Mouse (Mus musculus): ENCODE results near the gene Mms19. TPM values are rescaled to one million over a fixed set of nuclear protein-coding genes. Genes with fewer than 3 reads are reported as not detected.

The Mms19 gene
- polyA plus RNA-seq, 1 experiment from 2014 or later = 37.8 TPM

DNA sequence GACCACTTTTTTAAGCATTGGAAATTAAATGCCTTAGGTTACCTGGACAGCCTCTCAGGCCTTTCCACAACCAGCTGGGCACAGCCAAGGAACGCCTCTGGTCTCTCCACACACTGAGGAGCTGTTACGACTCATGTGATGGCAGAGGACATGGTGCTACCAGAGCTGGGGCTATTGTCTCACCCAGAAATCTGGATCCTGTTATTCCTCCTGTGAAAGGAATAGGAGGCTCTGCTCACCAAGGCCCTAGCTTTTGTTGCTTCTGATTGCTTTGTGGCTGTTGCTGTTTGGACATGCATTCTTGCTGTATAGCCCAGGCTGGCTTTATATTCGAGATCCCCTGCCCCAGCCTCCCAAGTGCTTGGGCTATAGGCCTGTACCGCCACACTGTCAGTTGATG is 35.3 kb upstream of the Mms19 start:
- WGBS = 73% methylated on average over 4 of the region's 4 CpGs
- H3K4me2 ChIP-seq (ENCODE audit: low read depth, low read length) = no peak overlapping the region
- ATAC-seq (replicated peaks; ENCODE audit: insufficient number of reproducible peaks, low FRiP score, low TSS enrichment, low read depth) = no peak

DNA sequence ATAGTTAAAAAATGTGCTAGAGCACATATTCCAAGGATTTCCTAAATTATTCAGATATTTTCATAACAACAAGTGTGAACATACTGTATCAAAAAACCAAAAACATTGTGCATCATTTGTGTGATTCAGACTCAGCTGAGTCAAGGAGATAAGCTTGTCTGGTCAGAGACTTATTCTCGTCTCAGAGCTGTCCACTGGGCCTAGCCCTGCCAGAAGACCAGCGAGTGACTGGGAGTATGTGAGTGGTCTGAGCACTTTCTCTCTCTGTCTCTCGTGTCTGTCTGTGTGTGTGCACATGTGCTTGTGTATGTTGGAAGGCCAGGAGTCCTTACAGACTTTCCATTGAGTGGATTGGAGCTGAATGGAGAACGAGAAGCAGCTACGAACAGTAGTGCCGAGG is 34.0 kb upstream of the Mms19 start:
- Histone ChIP-seq H3K27me3 (ENCODE audit: control insufficient read depth, insufficient read depth, low read length) (no peaks in the 10 kb centered on the region), H3K27ac (replicated peaks; ENCODE audit: low read depth, low read length) (no peak overlapping the region), H3K4me2 (ENCODE audit: low read depth, low read length) (no peak overlapping the region), H3K9ac (replicated peaks; ENCODE audit: low read length) (no peak overlapping the region), H3K4me3 (ENCODE audit: low read depth, low read length) (no peak overlapping the region), H3K36me3 (replicated peaks; ENCODE audit: control insufficient read depth, insufficient read depth, low read depth, low read length) (no peaks in the 10 kb centered on the region), H3K9me3 (replicated peaks; ENCODE audit: control insufficient read depth, low read length) (no peaks in the 10 kb centered on the region), H3K4me1 (ENCODE audit: control insufficient read depth, insufficient read depth, low read length) (peaks cover 6% of the 10 kb centered on the region; the same call in 1 of the 2 replicates)
- 80% methylated on average over 6 of the region's 6 CpGs for WGBS
- DNase-seq (ENCODE audit: low spot score) (no peak), ATAC-seq (replicated peaks; ENCODE audit: insufficient number of reproducible peaks, low FRiP score, low TSS enrichment, low read depth) (no peak)

More for the DNA sequence above, 35.3 kb upstream of the Mms19 start:
- Histone ChIP-seq H3K36me3 (replicated peaks; ENCODE audit: control insufficient read depth, insufficient read depth, low read depth, low read length) (no peaks in the 10 kb centered on the region), H3K27ac (replicated peaks; ENCODE audit: low read depth, low read length) (no peak overlapping the region), H3K27me3 (ENCODE audit: control insufficient read depth, insufficient read depth, low read length) (no peaks in the 10 kb centered on the region), H3K9me3 (replicated peaks; ENCODE audit: control insufficient read depth, low read length) (no peaks in the 10 kb centered on the region), H3K4me3 (ENCODE audit: low read depth, low read length) (no peak overlapping the region), H3K4me1 (ENCODE audit: control insufficient read depth, insufficient read depth, low read length) (0 out of 2 replicates have a peak, but pooled peaks cover 4% of the 10 kb centered on the region), H3K9ac (replicated peaks; ENCODE audit: low read length) (no peak overlapping the region)
- DNase-seq (ENCODE audit: low spot score) = no peak

DNA sequence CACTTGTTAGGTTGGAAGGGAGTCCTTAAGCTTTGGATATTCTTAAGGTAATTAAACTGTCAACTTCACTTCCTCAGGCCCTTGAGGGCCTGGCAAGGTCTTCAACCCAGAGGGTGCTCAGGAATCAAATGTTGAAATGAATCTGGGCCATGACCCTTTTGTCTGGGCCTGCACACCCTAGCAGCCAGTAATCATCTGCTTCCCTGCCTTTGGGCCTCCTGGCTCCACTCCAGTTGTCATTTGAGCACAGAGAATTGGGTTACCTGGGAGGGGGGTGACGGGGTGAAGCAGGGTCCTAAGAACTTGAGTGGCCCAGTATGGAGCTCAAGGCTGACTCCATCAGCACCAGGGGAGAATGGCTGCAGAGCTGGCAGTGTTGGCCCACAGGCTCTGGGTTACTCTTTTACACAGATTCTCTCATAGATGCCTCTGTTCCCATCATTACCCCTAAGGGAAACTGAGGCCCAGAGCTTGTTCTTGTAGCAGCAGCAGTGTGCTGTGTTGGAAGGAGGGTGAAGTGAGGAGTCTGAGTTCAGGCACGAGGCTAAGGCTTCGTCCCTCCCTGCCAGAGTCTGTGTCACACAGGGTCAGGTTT is 33.4 kb upstream of the Mms19 start:
- no peaks in the 10 kb centered on the region for H3K27me3 ChIP-seq (ENCODE audit: control insufficient read depth, insufficient read depth, low read length)
- 81% methylated on average over 3 of the region's 3 CpGs for WGBS
- ATAC-seq (replicated peaks; ENCODE audit: insufficient number of reproducible peaks, low FRiP score, low TSS enrichment, low read depth) = no peak; the same call in 1 of the 2 replicates
- H3K9ac ChIP-seq (replicated peaks; ENCODE audit: low read length) = no peak overlapping the region
- no peaks in the 10 kb centered on the region for H3K9me3 ChIP-seq (replicated peaks; ENCODE audit: control insufficient read depth, low read length)
- no peak overlapping the region for H3K4me2 ChIP-seq (ENCODE audit: low read depth, low read length)
- H3K36me3 ChIP-seq (replicated peaks; ENCODE audit: control insufficient read depth, insufficient read depth, low read depth, low read length) = no peaks in the 10 kb centered on the region
- DNase-seq (ENCODE audit: low spot score) = no peak
- H3K4me1 ChIP-seq (ENCODE audit: control insufficient read depth, insufficient read depth, low read length) = peaks cover 6% of the 10 kb centered on the region; the same call in 1 of the 2 replicates
- no peak overlapping the region for H3K4me3 ChIP-seq (ENCODE audit: low read depth, low read length)
- no peak overlapping the region for H3K27ac ChIP-seq (replicated peaks; ENCODE audit: low read depth, low read length)

DNA sequence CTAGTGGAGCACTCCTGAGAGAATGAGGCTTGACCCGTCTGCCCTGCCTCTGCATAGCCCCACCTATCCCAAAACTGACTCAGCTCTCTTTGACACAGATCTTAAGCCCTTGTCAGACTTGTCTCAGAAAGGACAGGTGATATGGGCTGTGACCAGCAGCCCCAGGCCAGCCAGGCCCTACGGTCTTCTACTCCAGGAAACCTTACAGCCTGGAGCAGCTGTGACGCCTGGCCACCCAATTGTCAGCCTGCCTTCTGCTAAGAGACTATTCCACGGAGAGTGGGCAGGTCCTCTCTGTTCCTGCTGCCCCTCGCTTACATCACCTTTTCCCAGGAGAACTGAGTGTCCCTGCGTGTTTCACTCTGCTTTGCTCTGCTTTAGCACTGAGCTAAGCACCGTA is 30.2 kb upstream of the Mms19 start:
- no peak overlapping the region for H3K9ac ChIP-seq (replicated peaks; ENCODE audit: low read length)
- 80% methylated on average over 7 of the region's 7 CpGs for WGBS
- ATAC-seq (replicated peaks; ENCODE audit: insufficient number of reproducible peaks, low FRiP score, low TSS enrichment, low read depth) (no peak), DNase-seq (ENCODE audit: low spot score) (no peak)
- H3K4me1 ChIP-seq (ENCODE audit: control insufficient read depth, insufficient read depth, low read length) = peaks cover 2% of the 10 kb centered on the region; the same call in 1 of the 2 replicates
- no peak overlapping the region for H3K4me3 ChIP-seq (ENCODE audit: low read depth, low read length)
- no peaks in the 10 kb centered on the region for H3K27me3 ChIP-seq (ENCODE audit: control insufficient read depth, insufficient read depth, low read length)
- no peak overlapping the region for H3K27ac ChIP-seq (replicated peaks; ENCODE audit: low read depth, low read length)
- no peaks in the 10 kb centered on the region for H3K36me3 ChIP-seq (replicated peaks; ENCODE audit: control insufficient read depth, insufficient read depth, low read depth, low read length)
- H3K9me3 ChIP-seq (replicated peaks; ENCODE audit: control insufficient read depth, low read length) = no peaks in the 10 kb centered on the region
- H3K4me2 ChIP-seq (ENCODE audit: low read depth, low read length) = no peak overlapping the region

- no peak overlapping the region for H3K4me2 ChIP-seq (ENCODE audit: low read depth, low read length)
- H3K9ac ChIP-seq (replicated peaks; ENCODE audit: low read length) = no peak overlapping the region; the same call in 1 of the 2 replicates
- DNase-seq (ENCODE audit: low spot score) = no peak
- no peak overlapping the region for H3K4me3 ChIP-seq (ENCODE audit: low read depth, low read length)
- peaks cover 2% of the 10 kb centered on the region; the same call in 1 of the 2 replicates for H3K4me1 ChIP-seq (ENCODE audit: control insufficient read depth, insufficient read depth, low read length)
- WGBS = 70% methylated on average over 4 of the region's 4 CpGs
- no peak for ATAC-seq (replicated peaks; ENCODE audit: insufficient number of reproducible peaks, low FRiP score, low TSS enrichment, low read depth)
- no peaks in the 10 kb centered on the region for H3K9me3 ChIP-seq (replicated peaks; ENCODE audit: control insufficient read depth, low read length)
- H3K27me3 ChIP-seq (ENCODE audit: control insufficient read depth, insufficient read depth, low read length) = no peaks in the 10 kb centered on the region
- no peaks in the 10 kb centered on the region for H3K36me3 ChIP-seq (replicated peaks; ENCODE audit: control insufficient read depth, insufficient read depth, low read depth, low read length)
- no peak overlapping the region for H3K27ac ChIP-seq (replicated peaks; ENCODE audit: low read depth, low read length)
These were observed 29.5 kb upstream of the Mms19 start for GRCm38 (mm10) chr19:42010436-42010835.

DNA sequence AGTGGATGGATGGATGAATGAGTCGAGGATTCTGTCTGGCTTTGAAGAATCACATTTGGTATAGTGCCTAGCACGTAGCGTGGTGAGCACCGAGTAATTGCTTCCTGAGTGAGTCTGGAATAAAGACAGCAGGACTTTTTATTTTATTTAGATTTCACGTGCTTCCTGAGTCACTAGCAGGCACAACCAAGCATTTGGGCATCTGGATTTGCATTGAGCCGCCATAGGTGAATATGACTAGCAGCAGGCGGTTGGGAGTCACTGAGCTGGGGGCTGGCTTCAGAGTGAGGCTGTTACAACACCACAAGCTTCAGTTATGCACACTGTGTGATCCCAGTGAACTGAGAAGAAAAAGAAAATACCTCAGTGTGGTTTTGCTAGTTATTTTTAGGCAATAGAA is 28.1 kb upstream of the Mms19 start:
- no peak overlapping the region for H3K27ac ChIP-seq (replicated peaks; ENCODE audit: low read depth, low read length)
- H3K4me2 ChIP-seq (ENCODE audit: low read depth, low read length) = no peak overlapping the region
- 46% methylated on average over 7 of the region's 7 CpGs for WGBS
- H3K4me3 ChIP-seq (ENCODE audit: low read depth, low read length) = no peak overlapping the region
- no peaks in the 10 kb centered on the region for H3K36me3 ChIP-seq (replicated peaks; ENCODE audit: control insufficient read depth, insufficient read depth, low read depth, low read length)
- no peak overlapping the region for H3K9ac ChIP-seq (replicated peaks; ENCODE audit: low read length)
- peaks cover 2% of the 10 kb centered on the region; the same call in 1 of the 2 replicates for H3K4me1 ChIP-seq (ENCODE audit: control insufficient read depth, insufficient read depth, low read length)
- no peak for ATAC-seq (replicated peaks; ENCODE audit: insufficient number of reproducible peaks, low FRiP score, low TSS enrichment, low read depth)
- DNase-seq (ENCODE audit: low spot score) = no peak
- H3K27me3 ChIP-seq (ENCODE audit: control insufficient read depth, insufficient read depth, low read length) = no peaks in the 10 kb centered on the region
- H3K9me3 ChIP-seq (replicated peaks; ENCODE audit: control insufficient read depth, low read length) = no peaks in the 10 kb centered on the region

DNA sequence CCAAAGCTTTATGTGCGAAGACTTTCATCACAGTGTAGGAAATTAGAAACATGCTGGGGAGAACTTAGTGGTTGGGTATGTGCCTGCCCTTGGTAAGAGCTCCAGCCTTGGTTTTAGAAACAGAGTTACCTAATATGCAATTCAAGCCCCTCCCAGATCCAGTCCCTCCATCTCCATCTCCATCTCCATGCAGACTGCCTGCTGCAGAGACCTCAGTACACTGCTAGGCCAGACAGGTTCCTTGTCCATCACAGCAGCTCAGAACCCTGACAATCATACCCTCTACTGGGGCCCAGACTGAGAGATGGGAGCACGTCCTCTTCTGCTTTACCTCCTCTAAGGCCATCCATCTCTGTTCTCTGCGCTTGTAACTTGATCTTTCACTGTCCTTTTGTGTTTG is 27.6 kb upstream of the Mms19 start:
- ATAC-seq (replicated peaks; ENCODE audit: insufficient number of reproducible peaks, low FRiP score, low TSS enrichment, low read depth) (no peak), DNase-seq (ENCODE audit: low spot score) (no peak)
- Histone ChIP-seq H3K9me3 (replicated peaks; ENCODE audit: control insufficient read depth, low read length) (no peaks in the 10 kb centered on the region), H3K4me2 (ENCODE audit: low read depth, low read length) (no peak overlapping the region), H3K4me1 (ENCODE audit: control insufficient read depth, insufficient read depth, low read length) (peaks cover 2% of the 10 kb centered on the region; the same call in 1 of the 2 replicates), H3K9ac (replicated peaks; ENCODE audit: low read length) (no peak overlapping the region), H3K4me3 (ENCODE audit: low read depth, low read length) (no peak overlapping the region), H3K36me3 (replicated peaks; ENCODE audit: control insufficient read depth, insufficient read depth, low read depth, low read length) (no peaks in the 10 kb centered on the region), H3K27ac (replicated peaks; ENCODE audit: low read depth, low read length) (no peak overlapping the region), H3K27me3 (ENCODE audit: control insufficient read depth, insufficient read depth, low read length) (no peaks in the 10 kb centered on the region)
- 45% methylated on average over 3 of the region's 3 CpGs for WGBS

DNA sequence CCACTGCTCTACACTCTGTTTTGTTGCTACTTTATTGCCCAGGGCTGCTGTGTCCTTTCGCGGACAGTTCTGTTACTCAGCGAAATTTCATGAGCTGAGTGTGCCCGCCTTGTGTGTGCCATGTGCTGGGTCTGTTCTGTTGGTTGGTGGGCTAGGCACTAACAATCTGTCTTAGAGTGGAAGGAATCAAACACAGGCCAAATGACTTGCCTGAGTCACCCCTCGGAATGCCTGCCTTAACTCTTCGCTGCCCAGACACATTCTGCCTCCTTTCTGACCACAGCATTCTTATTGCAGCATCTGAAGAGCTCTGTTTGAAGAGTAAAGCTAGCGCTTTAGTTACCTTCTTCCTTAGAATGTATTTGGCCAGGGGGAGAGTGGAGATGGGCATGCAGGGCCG is 25.6 kb upstream of the Mms19 start:
- Histone ChIP-seq H3K27me3 (ENCODE audit: control insufficient read depth, insufficient read depth, low read length) (no peaks in the 10 kb centered on the region), H3K4me2 (ENCODE audit: low read depth, low read length) (no peak overlapping the region), H3K27ac (replicated peaks; ENCODE audit: low read depth, low read length) (no peak overlapping the region), H3K4me1 (ENCODE audit: control insufficient read depth, insufficient read depth, low read length) (peaks cover 2% of the 10 kb centered on the region; the same call in 1 of the 2 replicates), H3K9me3 (replicated peaks; ENCODE audit: control insufficient read depth, low read length) (no peaks in the 10 kb centered on the region), H3K9ac (replicated peaks; ENCODE audit: low read length) (no peak overlapping the region), H3K4me3 (ENCODE audit: low read depth, low read length) (no peak overlapping the region), H3K36me3 (replicated peaks; ENCODE audit: control insufficient read depth, insufficient read depth, low read depth, low read length) (no peaks in the 10 kb centered on the region)
- DNase-seq (ENCODE audit: low spot score) (no peak), ATAC-seq (replicated peaks; ENCODE audit: insufficient number of reproducible peaks, low FRiP score, low TSS enrichment, low read depth) (no peak)
- 66% methylated on average over 8 of the region's 8 CpGs for WGBS

Data from embryonic facial prominence, embryonic 11.5 days (tissue).